Mouse (Mus musculus): ENCODE measurements at regions not wholly inside any gene's neighbourhood (a gene's known extent, or its start where the extent isn't known, plus 50 kb on each side); places are given as distances from the start of the nearest gene placed in this dataset.

DNA sequence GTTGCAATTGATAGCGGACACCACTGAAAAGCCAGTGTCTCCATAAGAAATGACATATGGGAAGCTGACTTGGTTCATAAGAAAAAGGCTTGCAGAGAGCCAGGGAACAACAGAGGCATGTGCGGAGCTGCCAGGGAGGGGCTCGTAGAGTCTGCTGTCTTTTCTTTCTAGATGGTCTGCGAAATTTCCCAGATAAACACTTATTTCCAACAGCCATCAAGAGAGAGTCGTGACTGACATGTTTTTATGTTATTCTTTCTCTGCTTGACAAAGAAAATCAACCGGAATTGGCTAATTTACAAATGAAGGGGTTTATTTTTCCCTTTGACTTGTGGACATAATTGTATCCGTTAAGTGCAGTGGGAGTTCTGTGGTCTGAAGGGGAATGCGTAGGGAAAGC is 127.1 kb upstream of the Frmd4a start:
- TF ChIP-seq EP300 (IDR thresholded peaks at IDR 0.05; ENCODE audit: low read depth) (no peak), CTCF (IDR thresholded peaks at IDR 0.05; ENCODE audit: low read depth) (no peak)
